Mouse (Mus musculus) c-Kit-positive CD71-positive TER-119-positive erythroid progenitor cells, embryonic 14.5 days (primary cell): ENCODE results near the gene Acap1.
A peak's percentile ranks its signal among the peaks of the same experiment; 100 is the strongest.

ENCODE experiments used
- DNase-seq: peaks from one replicate; pipeline ENCODE4 v3.0.0-alpha.2; 2013; ENCODE audit warnings: low spot score

Gene Acap1

GRCm38 (mm10) chr11:69837604-69837951 lies 57.8 kb downstream of the Acap1 start, which contains the start of gene Nlgn2:
Nlgn2 (minus strand) TSS chr11:69837784.
- no peak for DNase-seq

DNA sequence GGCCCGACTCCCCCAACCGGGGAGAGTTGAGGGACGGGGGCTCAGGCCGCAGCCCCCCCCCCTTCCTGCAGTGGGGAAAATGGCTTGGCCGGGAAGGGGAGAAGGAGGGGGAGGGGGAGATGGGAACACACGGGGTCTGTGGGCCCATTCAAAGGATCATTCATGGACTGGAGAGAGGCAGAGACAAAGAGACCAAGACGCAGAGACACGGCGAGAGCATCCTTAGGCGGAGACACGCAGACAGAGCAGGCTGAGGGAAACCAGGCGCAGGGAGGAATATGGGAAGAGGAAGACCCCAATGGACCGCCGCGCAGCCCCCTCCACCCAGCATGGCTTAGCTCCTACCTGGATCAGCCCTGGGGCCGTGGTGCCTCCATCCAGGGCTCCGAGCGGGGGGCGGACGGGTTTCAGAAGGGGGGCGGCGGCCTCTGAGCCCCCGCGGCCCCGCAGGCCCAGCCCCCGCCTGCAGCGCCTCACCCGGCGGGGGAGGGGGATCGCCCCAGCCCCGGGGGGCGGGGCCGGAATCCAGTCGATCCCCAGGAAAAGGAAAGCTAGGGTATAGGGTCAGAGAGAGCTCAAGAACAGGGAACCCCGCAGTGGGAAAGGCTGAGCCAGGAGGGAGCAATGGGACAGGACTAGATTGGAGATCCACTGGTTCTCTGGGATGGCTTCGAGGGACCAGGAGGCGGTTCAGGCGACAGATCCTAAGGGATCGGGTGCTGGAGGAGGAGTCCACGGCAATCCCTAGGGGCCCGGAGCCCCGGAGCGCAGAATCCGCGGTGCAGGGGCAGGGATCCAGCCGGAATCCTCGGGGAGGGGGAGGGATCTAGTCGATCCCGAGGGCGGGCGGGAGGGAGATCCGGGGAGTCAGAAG lies 58.4 kb downstream of the Acap1 start:
- no peak for DNase-seq

DNA sequence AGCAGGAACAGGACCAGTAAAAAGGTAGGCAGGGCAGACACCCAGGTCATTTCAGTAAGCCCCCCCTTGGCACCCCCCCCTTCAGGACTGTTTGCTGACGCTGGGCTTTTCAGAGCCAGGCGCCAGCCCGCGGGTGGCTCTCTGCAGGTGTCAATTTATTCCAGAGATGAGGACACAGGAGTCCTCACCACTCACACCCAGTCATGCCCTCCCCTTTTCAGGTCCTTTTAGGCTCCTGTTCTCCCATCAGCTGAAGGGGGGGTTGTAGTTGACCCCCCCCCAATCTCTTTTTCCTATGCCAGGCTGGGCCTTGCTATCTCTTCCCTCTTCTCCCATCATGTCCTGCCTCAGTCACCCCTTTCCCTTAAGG lies 59.4 kb downstream of the Acap1 start:
- DNase-seq: no peak

GRCm38 (mm10) chr11:69835326-69835965 lies 59.9 kb downstream of the Acap1 start:
- DNase-seq: no peak

DNA sequence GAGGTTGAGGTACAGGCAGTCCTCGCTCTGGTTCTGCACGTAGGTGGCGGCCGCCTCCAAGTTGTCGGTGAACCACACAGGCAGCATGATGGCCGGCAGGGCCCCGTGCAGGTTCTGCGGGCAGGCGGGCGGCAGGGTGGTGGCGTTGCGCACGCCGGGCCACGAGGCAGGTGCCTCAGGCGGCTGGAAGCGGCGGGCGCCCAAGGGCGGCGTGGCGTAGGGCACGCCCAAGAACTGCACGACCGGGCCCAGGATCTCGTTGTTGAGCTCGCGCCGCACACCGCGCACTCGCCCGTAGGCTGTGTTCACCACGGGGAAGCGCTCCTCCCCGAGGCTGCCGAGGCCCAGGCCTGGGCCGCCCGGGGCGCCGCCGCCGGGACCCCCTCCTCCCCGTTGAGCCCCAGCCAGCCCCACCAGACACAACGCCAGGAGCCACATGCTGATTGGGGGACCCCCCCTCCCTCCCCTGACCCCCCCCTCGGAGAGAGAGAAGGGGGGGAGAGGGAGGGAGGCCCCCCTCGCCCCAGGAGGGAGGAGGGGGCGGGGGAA lies 61.3 kb downstream of the Acap1 start:
- peak; percentile 57 for DNase-seq

GRCm38 (mm10) chr11:69833554-69833953 lies 61.8 kb downstream of the Acap1 start:
- no peak for DNase-seq
